Mouse (Mus musculus) cerebellum, adult (tissue): ENCODE measurements around the gene Cacna1d.

Experiments used
- ATAC-seq: cut with Nextera tagmentation; 2 replicates; pipeline ENCODE4 v1.9.2; 2017; ENCODE audit warnings: mild to moderate bottlenecking, moderate library complexity, mixed read lengths; ENCODE audit not compliant: insufficient number of reproducible peaks, low FRiP score, low TSS enrichment

Cacna1d gene

GRCm38 (mm10) chr14:30491342-30491741, at the start of gene Cacna1d:
Gene Cacna1d, minus strand, starts transcription at chr14:30491455.
- no peak for ATAC-seq

- no peak for ATAC-seq
Measured at GRCm38 (mm10) chr14:30533780-30534450, 42.7 kb upstream of the Cacna1d start.

DNA sequence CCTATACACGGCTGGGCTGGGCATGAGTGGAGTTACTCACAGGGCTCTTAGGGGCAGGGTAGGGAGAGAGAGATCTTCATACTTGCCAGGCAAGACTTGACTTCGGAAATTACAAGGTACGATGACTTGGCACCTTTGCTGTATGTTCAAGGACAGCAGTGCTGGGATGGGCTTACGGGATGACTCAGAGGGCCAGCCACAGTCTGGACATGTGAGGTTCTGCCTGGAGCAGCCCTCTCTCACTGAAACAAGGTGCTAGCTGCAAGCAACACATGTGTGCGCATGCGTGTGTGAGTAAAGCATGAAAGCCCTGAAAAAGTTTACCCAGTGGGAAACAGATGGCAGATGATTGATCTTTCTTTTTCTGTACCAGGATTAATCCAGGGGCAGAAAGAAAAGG, 40.6 kb upstream of the Cacna1d start:
- ATAC-seq = no peak

DNA sequence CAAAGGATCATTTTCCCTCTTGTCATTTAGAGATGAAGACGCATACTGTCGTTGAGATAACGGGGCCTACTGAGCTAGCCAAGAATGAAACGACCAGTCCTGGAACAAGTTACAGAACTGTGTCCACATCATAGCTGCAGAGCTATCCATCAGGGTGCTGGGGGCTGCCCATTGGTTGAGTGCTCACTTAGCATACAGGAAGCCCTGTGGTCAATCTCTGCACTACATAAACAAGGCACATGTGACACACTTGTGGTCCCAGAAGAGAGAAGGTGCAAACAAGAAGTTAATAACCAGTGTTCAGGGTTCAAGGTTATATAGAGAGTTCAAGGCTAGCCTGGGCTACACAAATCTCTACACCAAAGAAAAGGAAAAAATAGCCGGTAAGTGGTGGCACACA, 40.2 kb upstream of the Cacna1d start:
- ATAC-seq = no peak

- ATAC-seq = no peak
Measured at GRCm38 (mm10) chr14:30530726-30531269, 39.5 kb upstream of the Cacna1d start.

DNA sequence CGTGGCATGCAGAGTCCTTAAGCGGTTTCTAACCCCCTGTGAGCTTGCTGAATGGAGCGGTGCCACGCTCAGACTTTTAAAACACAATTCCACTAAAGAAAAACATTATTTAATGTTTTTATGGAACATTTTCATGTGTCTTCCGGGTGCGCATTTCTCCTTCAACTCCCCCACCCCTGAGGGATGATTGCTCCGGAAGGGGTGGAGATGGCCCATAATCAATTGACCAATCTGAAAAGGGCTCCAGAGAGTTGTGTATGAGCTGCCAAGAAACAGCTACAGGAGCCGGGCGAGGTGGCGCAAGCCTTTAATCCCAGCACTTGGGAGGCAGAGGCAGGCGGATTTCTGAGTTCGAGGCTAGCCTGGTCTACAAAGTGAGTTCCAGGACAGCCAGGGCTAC, 38.2 kb upstream of the Cacna1d start:
- ATAC-seq = no peak

GRCm38 (mm10) chr14:30528961-30529360, 37.7 kb upstream of the Cacna1d start:
- ATAC-seq = no peak

DNA sequence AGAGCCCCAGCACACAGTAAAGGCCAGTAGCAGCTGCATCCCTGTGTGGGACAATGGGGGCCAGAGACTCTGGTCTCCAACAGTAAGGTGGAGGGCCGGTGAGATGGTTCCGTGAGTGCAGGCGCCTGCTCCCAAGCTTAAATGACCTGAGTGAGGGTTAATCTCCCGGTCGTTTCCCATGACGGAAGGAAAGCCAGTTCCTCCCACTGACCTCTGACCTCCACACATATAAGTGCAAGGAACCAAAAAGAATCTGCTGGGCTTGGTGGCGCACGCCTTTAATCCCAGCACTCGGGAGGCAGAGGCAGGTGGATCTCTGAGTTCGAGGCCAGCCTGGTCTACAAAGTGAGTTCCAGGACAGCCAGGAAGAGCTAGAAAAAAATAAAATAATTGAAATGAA, 37.1 kb upstream of the Cacna1d start:
- ATAC-seq = no peak

DNA sequence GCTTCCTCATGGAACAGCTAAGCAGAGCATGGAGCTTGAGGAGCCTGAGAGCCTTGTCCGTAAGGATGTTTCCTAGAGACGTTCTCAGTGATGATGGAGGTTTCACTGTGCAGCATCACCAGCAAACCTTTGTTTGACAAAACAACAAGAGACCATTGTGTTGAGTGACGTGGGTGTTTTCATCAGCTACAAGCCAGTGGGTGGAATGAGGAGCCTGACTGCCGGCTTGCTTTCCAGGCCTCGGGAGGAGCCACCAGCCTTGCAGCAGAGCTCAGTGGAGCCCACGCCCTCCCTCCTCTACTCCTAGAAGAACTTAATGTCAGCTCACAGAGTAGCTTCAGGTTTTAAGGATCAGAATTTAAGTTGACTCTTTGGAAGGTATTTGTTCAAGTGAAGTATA, 32.1 kb upstream of the Cacna1d start:
- ATAC-seq = no peak

- no peak for ATAC-seq
Measured at GRCm38 (mm10) chr14:30519323-30519722, 28.1 kb upstream of the Cacna1d start.

DNA sequence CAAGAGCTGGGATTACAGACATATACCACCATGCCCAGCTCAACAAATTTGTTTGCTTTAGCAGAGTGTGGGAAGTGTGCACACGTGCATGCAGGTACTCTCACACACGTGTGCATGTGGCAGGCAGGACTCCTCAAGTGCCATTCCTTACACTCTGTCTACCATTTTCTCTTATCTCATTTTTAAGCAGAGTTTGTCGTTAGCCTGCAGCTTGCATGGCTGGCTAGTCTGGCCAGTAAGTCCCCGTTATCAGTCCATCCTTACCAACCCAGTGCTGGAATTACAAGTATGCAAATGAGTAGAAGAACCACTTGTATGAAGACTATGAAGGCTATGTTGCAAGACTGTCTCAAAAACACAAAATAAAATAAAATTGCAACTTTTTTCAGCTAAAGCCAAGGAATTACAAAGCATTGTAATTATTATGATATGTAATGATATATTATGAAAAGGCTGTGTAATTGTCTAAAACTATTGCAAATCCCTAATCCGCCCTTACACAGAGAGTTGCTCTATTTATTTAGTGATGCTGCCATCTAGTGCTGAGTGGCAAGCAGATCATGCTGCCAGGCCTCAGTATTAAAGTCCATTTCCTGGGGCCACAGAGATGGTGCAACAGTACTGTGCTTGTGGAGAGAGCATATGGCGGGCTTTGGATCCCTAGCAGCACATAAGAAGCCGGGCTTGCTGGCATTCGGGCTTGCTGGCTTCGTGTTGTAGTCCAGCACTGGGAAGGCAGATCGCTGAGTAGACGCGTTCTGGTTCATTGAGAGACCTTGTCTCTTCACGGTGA, 24.9 kb upstream of the Cacna1d start:
- ATAC-seq = peak; percentile 99

DNA sequence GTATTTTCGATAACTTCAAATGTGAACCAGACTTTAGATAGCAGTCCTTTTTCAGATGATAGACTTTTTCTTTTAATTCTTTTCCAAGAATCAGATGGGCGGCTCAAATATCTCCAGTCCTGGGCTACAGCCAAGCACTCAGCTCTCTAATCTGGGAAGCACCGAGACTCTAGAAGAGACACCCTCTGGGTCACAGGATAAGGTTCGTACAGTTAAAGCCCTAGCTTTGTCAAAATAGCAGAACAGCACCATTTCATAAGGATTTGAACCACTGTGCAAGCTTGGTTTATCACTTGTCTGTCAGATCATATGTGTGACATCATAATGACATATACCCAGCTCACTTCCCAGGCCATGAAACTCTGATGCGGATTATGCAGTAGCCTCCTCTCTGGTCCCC, 21.6 kb upstream of the Cacna1d start:
- no peak for ATAC-seq

DNA sequence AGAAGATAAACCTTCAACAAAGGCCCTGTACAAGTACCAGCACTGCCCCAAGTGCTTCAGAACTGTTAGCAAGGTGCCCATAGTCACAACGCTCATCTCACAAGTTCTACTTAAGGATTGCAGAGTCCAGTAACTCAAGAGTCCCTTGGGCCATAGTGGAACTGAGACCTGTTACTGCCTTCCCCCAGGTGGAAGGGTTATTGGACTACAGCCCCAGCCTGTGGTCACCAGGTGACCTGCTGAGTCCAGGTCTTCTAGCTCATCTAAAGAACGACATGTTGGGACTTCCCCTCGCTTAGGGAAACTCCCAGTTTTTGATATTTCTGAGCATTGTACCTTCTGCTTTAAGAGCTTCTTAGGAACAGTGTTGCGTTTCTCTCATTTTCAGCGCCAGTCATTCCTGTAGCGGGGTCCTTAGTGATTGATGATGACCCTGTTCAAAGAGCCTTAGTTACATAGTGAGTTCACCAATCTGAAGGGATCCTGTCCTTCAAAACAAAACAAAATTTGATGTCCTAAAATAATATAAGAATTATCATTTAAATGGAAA, 19.0 kb upstream of the Cacna1d start:
- ATAC-seq = no peak

DNA sequence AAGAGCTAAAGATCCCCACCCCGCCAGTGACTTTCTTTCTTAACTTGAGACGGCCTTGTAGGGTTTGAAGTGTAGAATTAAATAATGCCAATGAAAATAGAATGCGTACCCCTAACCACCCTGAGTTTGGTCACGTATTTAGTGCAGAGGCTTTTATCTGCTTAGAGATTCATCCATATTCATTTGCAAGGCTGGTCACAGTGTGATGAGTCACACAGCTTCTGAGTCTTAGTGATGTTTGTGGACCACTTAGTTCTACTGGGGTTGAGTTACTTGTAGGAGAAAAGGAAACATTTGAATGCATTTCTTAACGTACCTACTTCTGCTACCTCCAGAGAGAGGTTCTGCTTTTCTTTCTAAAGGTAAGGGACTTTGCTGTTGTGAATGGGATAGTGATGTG, 13.7 kb upstream of the Cacna1d start:
- no peak for ATAC-seq

GRCm38 (mm10) chr14:30498202-30498601, 6.9 kb upstream of the Cacna1d start:
- peak; percentile 78 for ATAC-seq

DNA sequence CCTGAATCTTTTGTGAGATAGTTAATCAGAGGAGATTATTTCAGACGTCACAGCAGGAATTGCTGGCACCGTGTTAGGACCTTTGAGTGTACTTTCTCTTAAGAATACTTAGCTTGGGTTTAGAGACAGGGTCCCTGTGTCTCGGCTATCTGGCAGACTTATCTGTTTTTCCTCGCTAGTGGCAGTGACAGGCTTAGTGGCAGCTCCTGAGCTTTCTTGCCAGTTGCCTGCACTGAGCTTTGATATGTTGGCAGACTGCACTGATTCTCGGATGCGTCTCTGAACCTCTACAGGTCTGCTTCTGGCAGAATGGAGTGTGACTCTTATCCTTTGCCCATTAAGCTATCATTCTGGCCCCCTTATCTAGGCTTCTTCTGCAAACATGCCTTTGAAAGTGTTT, 3.7 kb upstream of the Cacna1d start:
- ATAC-seq = no peak

DNA sequence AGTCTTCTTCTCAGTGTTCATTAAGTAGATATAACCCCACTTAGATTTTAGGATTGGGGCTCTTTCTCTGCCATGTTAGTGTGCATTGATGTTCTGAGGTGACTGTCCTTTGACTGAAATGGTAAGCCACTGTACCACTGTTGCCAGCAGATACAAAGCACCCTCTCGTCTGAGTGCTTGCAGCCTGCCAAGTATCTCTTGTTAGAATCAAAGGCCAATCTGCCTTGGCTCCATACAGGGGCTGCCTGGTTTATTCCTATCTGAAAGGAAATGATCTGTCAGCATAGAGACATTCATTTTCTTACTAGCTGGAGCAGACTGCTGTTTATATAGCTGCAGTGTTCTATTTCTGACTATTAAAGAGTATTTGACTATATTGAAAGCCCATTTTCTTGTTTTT, 2.0 kb upstream of the Cacna1d start:
- no peak for ATAC-seq

DNA sequence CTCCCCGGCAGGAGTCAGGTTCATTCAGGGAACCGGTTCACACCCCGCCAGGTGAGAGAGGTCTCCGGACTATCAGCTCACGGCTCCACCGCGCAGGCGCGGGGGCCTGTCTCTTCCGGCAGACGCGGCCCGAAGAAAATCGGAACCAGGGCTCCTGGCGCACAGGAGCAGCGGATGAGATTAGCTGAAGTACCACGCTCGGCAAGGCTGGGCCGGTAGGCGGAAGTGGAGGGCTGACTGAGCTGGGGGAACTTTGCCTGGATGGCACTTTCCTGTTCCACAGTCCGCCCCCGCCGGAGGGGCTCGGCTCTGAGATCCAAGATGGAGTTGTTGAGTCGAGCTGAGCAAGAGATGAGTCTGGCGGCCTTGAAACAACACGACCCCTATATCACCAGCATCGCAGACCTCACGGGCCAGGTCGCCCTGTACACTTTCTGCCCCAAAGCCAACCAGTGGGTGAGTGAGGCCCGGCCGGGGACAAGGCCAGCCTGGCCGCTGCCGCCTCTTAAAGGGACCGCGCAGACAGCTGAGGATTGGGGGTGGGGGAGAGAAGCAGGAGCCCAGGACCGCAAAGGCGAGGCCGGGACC, 11.8 kb downstream of the Cacna1d start, which contains the start of gene Dcp1a:
Gene Dcp1a, plus strand, starts transcription at position 175 of the 588 bp plus-strand sequence.
- peak; percentile 99 for ATAC-seq

DNA sequence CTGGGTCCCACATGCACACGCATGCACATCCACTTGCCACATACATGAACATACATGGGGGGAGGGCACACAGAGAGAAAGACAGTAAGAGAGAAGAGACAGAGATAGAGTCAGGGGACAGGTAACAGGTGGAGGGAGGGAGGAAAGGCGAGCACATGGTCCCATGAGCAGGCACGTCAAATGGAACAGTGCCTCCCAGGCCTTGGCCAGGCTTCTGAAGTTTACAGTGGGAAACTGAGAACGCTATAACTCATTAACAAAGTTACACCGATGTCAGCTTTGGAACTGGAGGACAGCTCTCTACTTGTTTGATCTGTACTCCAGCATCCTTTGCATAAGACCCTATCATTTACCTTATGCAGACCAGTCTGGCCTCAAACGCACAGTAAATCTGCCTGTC, 16.8 kb downstream of the Cacna1d start:
- no peak for ATAC-seq

- ATAC-seq = no peak
Measured at GRCm38 (mm10) chr14:30473605-30474004, 17.6 kb downstream of the Cacna1d start.

DNA sequence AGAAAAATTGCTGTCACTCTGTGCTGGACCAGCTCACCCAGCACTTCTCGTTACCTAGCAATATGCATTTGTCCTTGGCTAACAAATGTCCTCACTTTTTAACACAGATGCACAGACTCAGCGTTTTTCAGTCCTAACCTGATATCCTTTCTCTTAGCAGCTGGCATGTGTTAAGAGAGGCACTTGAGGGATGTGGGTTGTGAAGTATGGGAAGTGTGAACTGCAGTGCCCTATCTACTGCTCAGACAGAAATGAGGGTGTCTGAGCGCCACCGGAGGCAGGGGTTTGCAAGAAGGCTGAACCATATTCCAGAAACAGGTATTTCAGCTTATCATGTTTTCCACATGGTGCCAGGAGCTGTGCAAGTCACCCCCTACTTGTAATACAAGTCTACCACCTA, 27.9 kb downstream of the Cacna1d start:
- ATAC-seq = no peak
